Mouse (Mus musculus): ENCODE measurements around the gene Ankrd34c. TPM values are rescaled to one million over a fixed set of nuclear protein-coding genes. Genes with fewer than 3 reads are reported as not detected.

Gene Ankrd34c
- not detected for polyA plus RNA-seq (2015; fragmentation: Illumina TruSeq; extraction: RNeasy Lipid Tissue Mini Kit (QIAGEN cat#74804); ENCODE audit: insufficient read depth, low read depth, low replicate concordance)

GRCm38 (mm10) chr9:89738295-89738694, at the start of gene Ankrd34c:
TSS of gene Ankrd34c (minus strand) at chr9:89738475.

GRCm38 (mm10) chr9:89704265-89705196, 33.7 kb downstream of the Ankrd34c start, which contains the start of gene Tmed3:
TSS of gene Tmed3 (minus strand) at chr9:89705068.

Other genes starting within 250 kb of the Ankrd34c start
- gene Minar1, start 115.3 kb downstream of the Ankrd34c start, polyA plus RNA-seq (2015; fragmentation: Illumina TruSeq; extraction: RNeasy Lipid Tissue Mini Kit (QIAGEN cat#74804); ENCODE audit: insufficient read depth, low read depth, low replicate concordance), result not detected
- 86.9 TPM for gene Tmed3, start 33.4 kb downstream of the Ankrd34c start, polyA plus RNA-seq (2015; fragmentation: Illumina TruSeq; extraction: RNeasy Lipid Tissue Mini Kit (QIAGEN cat#74804); ENCODE audit: insufficient read depth, low read depth, low replicate concordance)
- 4.0 TPM for gene Rasgrf1, start 171.4 kb upstream of the Ankrd34c start, polyA plus RNA-seq (2015; fragmentation: Illumina TruSeq; extraction: RNeasy Lipid Tissue Mini Kit (QIAGEN cat#74804); ENCODE audit: insufficient read depth, low read depth, low replicate concordance)

All from pancreas, adult 10 weeks (tissue).